ENCODE assay signal across 8 mouse cellular contexts in the genomic region with DNA sequence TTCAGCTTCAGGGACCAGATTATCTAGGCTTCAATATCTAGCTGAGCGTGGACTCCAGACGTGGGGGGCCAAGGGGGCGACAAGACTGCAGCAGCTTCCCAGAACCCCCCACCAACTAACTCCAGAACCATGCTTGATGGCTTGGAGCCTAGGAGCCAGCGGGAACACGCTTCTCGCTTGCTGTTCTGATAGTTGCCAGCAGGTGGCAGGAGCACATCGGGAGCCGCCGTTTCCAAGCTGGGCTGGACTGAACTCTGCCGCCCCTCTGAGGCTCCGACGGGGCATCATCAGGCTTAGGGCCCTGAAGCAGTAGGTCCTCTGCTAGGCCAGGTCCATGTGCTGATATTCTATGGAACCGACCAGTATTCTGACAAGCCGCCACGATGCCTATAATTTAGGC. TPM values are rescaled to one million over a fixed set of nuclear protein-coding genes. Genes with fewer than 3 reads are reported as not detected.
A peak's percentile ranks its signal among the peaks of the same experiment; 100 is the strongest.
DNase-seq lines count a peak whose midpoint lies in the region; ATAC-seq and TF ChIP-seq lines count a peak whose summit lies in the region.

No protein-coding gene starts in this region.

- no peak overlapping the region for H3K27ac ChIP-seq in embryonic facial prominence, embryonic 11.5 days (replicated peaks; ENCODE audit: low read depth, low read length)
- no peak overlapping the region for H3K27ac ChIP-seq in heart, adult 2 months
- H3K27ac ChIP-seq in kidney, adult 2 months (ENCODE audit: insufficient read depth, low read depth, low read length): no peak overlapping the region
- H3K27ac ChIP-seq in limb, embryonic 14.5 days (replicated peaks; ENCODE audit: low read depth, low read length): no peak overlapping the region

- no peak overlapping the region for H3K9ac ChIP-seq in embryonic facial prominence, embryonic 11.5 days (replicated peaks; ENCODE audit: low read length)
- no peak overlapping the region for H3K9ac ChIP-seq in heart, adult 2 months (ENCODE audit: low read depth, low read length)
- no peak overlapping the region for H3K9ac ChIP-seq in limb, embryonic 14.5 days (ENCODE audit: low read depth, low read length, severe bottlenecking)

- TF ChIP-seq EP300 in heart, adult 2 months (IDR thresholded peaks at IDR 0.05; ENCODE audit: insufficient read depth, low read depth, low read length): 0 out of 2 replicates have a peak, but pooled peaks have one; percentile 73

- H3K9me3 ChIP-seq in embryonic facial prominence, embryonic 11.5 days (replicated peaks; ENCODE audit: control insufficient read depth, low read length): no peaks in the 10 kb centered on the region
- no peaks in the 10 kb centered on the region for H3K9me3 ChIP-seq in limb, embryonic 14.5 days (ENCODE audit: control insufficient read depth, low read length)

- intact Hi-C loops in heart, adult 2 months (cut with DNase I): loop anchor here (1.0 to 5.0 kb wide), 4 partner anchors 40 to 223 kb away; no protein-coding TSS in a partner anchor

- 5% methylated on average over 15 of the region's 15 CpGs for WGBS in embryonic facial prominence, embryonic 11.5 days
- 4% methylated on average over 15 of the region's 15 CpGs for WGBS in heart, adult 2 months
- WGBS in kidney, adult 2 months: 3% methylated on average over 15 of the region's 15 CpGs
- 7% methylated on average over 15 of the region's 15 CpGs for WGBS in limb, embryonic 14.5 days

- H3K27me3 ChIP-seq in embryonic facial prominence, embryonic 11.5 days (ENCODE audit: control insufficient read depth, insufficient read depth, low read length): no peaks in the 10 kb centered on the region
- no peaks in the 10 kb centered on the region for H3K27me3 ChIP-seq in heart, adult 2 months (ENCODE audit: control insufficient read depth, insufficient read depth, low read length)
- no peaks in the 10 kb centered on the region for H3K27me3 ChIP-seq in kidney, adult 2 months (replicated peaks; ENCODE audit: control insufficient read depth, insufficient read depth, low read length)
- no peaks in the 10 kb centered on the region for H3K27me3 ChIP-seq in limb, embryonic 14.5 days (ENCODE audit: control insufficient read depth, insufficient read depth, low read length)

- ATAC-seq in embryonic facial prominence, embryonic 11.5 days (replicated peaks; ENCODE audit: insufficient number of reproducible peaks, low FRiP score, low TSS enrichment, low read depth): peak; percentile 49; the same call in 1 of the 2 replicates
- ATAC-seq in limb, embryonic 14.5 days (ENCODE audit: low FRiP score, low read depth): peak; percentile 71

- no peak overlapping the region for H3K4me2 ChIP-seq in embryonic facial prominence, embryonic 11.5 days (ENCODE audit: low read depth, low read length)
- H3K4me2 ChIP-seq in limb, embryonic 14.5 days (replicated peaks; ENCODE audit: low read depth, low read length, severe bottlenecking): no peak overlapping the region; the same call in 1 of the 2 replicates

- no peak; the same call in 1 of the 2 replicates for TF ChIP-seq CTCF in heart, adult 2 months (IDR thresholded peaks at IDR 0.05)
- TF ChIP-seq CTCF in kidney, adult 2 months (conservative IDR thresholded peaks at IDR 0.05; ENCODE audit: insufficient read depth, insufficient read length, low read depth, low read length): peak; percentile 97

- DNase-seq in 416B (ENCODE audit: low read depth): peak; percentile 84
- peak; percentile 93 for DNase-seq in adrenal gland, postnatal 14 days
- peak; percentile 92 for DNase-seq in embryonic facial prominence, embryonic 11.5 days (ENCODE audit: low spot score)
- DNase-seq in heart, adult 2 months: peak; percentile 81 to 90
- DNase-seq in kidney, adult 2 months: peak; percentile 88
- peak; percentile 73 for DNase-seq in limb, embryonic 14.5 days (ENCODE audit: low spot score)
- peak; percentile 52 to 82 for DNase-seq in monocyte, adult 2 months (ENCODE audit: low read depth in 1 of 2, low spot score in 2 of 2)
- peak; percentile 65 to 84 for DNase-seq in spleen, postnatal 14 days (ENCODE audit: low spot score in 2 of 2)

- TF ChIP-seq POLR2A in heart, adult 2 months (IDR thresholded peaks at IDR 0.05; ENCODE audit: insufficient read depth, low read depth, low read length): no peak
- no peak for TF ChIP-seq POLR2A in kidney, adult 2 months (IDR thresholded peaks at IDR 0.05; ENCODE audit: low read depth, low read length)
- no peak for TF ChIP-seq POLR2A in limb, embryonic 14.5 days (IDR thresholded peaks at IDR 0.05; ENCODE audit: borderline replicate concordance, extremely low read depth, insufficient read depth, insufficient read length)

- no peaks in the 10 kb centered on the region for H3K4me1 ChIP-seq in embryonic facial prominence, embryonic 11.5 days (ENCODE audit: control insufficient read depth, insufficient read depth, low read length)
- no peaks in the 10 kb centered on the region; the same call in 1 of the 2 replicates for H3K4me1 ChIP-seq in heart, adult 2 months (ENCODE audit: control insufficient read depth, insufficient read depth, low read length)
- no peaks in the 10 kb centered on the region for H3K4me1 ChIP-seq in kidney, adult 2 months (ENCODE audit: control insufficient read depth, insufficient read depth, low read length)
- H3K4me1 ChIP-seq in limb, embryonic 14.5 days (ENCODE audit: control insufficient read depth, insufficient read depth, low read length): no peaks in the 10 kb centered on the region

- H3K36me3 ChIP-seq in embryonic facial prominence, embryonic 11.5 days (replicated peaks; ENCODE audit: control insufficient read depth, insufficient read depth, low read depth, low read length): no peaks in the 10 kb centered on the region
- no peaks in the 10 kb centered on the region for H3K36me3 ChIP-seq in heart, adult 2 months (ENCODE audit: control insufficient read depth, insufficient read depth, low read length)
- H3K36me3 ChIP-seq in kidney, adult 2 months (ENCODE audit: control insufficient read depth, insufficient read depth, low read length): no peaks in the 10 kb centered on the region
- H3K36me3 ChIP-seq in limb, embryonic 14.5 days (ENCODE audit: control insufficient read depth, insufficient read depth, low read length): no peaks in the 10 kb centered on the region

- H3K79me2 ChIP-seq in heart, adult 2 months (replicated peaks; ENCODE audit: control insufficient read depth, insufficient read depth, low read length): no peaks in the 10 kb centered on the region

- no peak overlapping the region for H3K4me3 ChIP-seq in embryonic facial prominence, embryonic 11.5 days (ENCODE audit: low read depth, low read length)
- H3K4me3 ChIP-seq in heart, adult 2 months: no peak overlapping the region
- H3K4me3 ChIP-seq in kidney, adult 2 months (ENCODE audit: insufficient read depth, low read depth, low read length): no peak overlapping the region
- no peak overlapping the region for H3K4me3 ChIP-seq in limb, embryonic 14.5 days (replicated peaks; ENCODE audit: low read length)

RNA-seq across cellular contexts. Expression of a gene that starts 30.1 kb away (rescaled TPM):
- 62.4 and 73.8 TPM in 2 replicates for total RNA-seq in adrenal gland, postnatal 14 days (2021)
- 123 and 146 TPM in 2 replicates for polyA plus RNA-seq in embryonic facial prominence, embryonic 11.5 days (2014; fragmentation: Nextera tagmentation; extraction: Ambion mirVana)
- 10 to 100 TPM; 38.2 to 45.4 TPM for total RNA-seq in heart, adult 2 months (2021)
- polyA plus RNA-seq in heart, adult 2 months (2012; rRNA removed): 57.3 and 59.6 TPM in 2 replicates
- 79.3 and 96.2 TPM in 2 replicates for polyA plus RNA-seq in kidney, adult 2 months (2012; rRNA removed)
- polyA plus RNA-seq in limb, embryonic 14.5 days (2012; rRNA removed): 136 and 149 TPM in 2 replicates
- polyA plus RNA-seq in limb, embryonic 14.5 days (2014; fragmentation: Nextera tagmentation; extraction: Ambion mirVana): 152 and 154 TPM in 2 replicates

RNA-seq across cellular contexts. Expression of a gene that starts 43.2 kb away (rescaled TPM):
- 4.5 and 6.8 TPM in 2 replicates for total RNA-seq in adrenal gland, postnatal 14 days (2021)
- 1.6 and 1.7 TPM in 2 replicates for polyA plus RNA-seq in embryonic facial prominence, embryonic 11.5 days (2014; fragmentation: Nextera tagmentation; extraction: Ambion mirVana)
- total RNA-seq in heart, adult 2 months (2021): 1 to 10 TPM; 1.5 to 1.7 TPM
- 2.7 and 2.8 TPM in 2 replicates for polyA plus RNA-seq in heart, adult 2 months (2012; rRNA removed)
- polyA plus RNA-seq in kidney, adult 2 months (2012; rRNA removed): 29.5 and 34.2 TPM in 2 replicates
- polyA plus RNA-seq in limb, embryonic 14.5 days (2012; rRNA removed): 2.5 and 2.9 TPM in 2 replicates
- polyA plus RNA-seq in limb, embryonic 14.5 days (2014; fragmentation: Nextera tagmentation; extraction: Ambion mirVana): 1.7 and 2.7 TPM in 2 replicates
